Mouse (Mus musculus) limb, embryonic 12.5 days (tissue): ENCODE measurements around the gene Pglyrp2. TPM values are rescaled to one million over a fixed set of nuclear protein-coding genes. Genes with fewer than 3 reads are reported as not detected.

ENCODE experiments used
- ATAC-seq: fragments of 200-750 bp; cut with Nextera tagmentation; 2 replicates; pipeline ENCODE4 v1.8.0; 2017; ENCODE audit warnings: low read depth, moderate TSS enrichment; ENCODE audit not compliant: insufficient number of reproducible peaks, insufficient read depth, low FRiP score, low TSS enrichment
- H3K27ac ChIP-seq: fragments of 300-500 bp; sonication (generic); 2 replicates; pipeline ENCODE4 v1.5.1; 2016; ENCODE audit warnings: mild to moderate bottlenecking, moderate library complexity
- H3K27me3 ChIP-seq: fragments of 300-500 bp; sonication (generic); 2 replicates; pipeline ENCODE4 v1.6.1; 2016; ENCODE audit warnings: mild to moderate bottlenecking, moderate library complexity
- H3K36me3 ChIP-seq: fragments of 300-500 bp; sonication (generic); 2 replicates; pipeline ENCODE4 v1.6.1; 2016; ENCODE audit warnings: mild to moderate bottlenecking, moderate library complexity
- H3K4me1 ChIP-seq: fragments of 300-500 bp; sonication (generic); replicated peaks from 2 replicates; pipeline ENCODE4 v1.6.1; 2016
- H3K4me2 ChIP-seq: fragments of 300-500 bp; sonication (generic); 2 replicates; pipeline ENCODE4 v1.6.1; 2016; ENCODE audit warnings: mild to moderate bottlenecking, moderate library complexity
- H3K4me3 ChIP-seq: fragments of 300-500 bp; sonication (generic); replicated peaks from 2 replicates; pipeline ENCODE4 v1.5.1; 2016; ENCODE audit warnings: mild to moderate bottlenecking
- H3K9ac ChIP-seq: fragments of 300-500 bp; sonication (generic); replicated peaks from 2 replicates; pipeline ENCODE4 v1.6.1; 2016; ENCODE audit warnings: mild to moderate bottlenecking, moderate library complexity
- H3K9me3 ChIP-seq: fragments of 300-500 bp; sonication (generic); 2 replicates; pipeline ENCODE4 v1.6.1; 2016; ENCODE audit warnings: mild to moderate bottlenecking, moderate library complexity
- WGBS: fragments of 180-500 bp; shearing (Covaris S2); methylation state at CpG from one replicate; pipeline ENCODE4 v1.1.7; 2016; 5-methylcytosine and 5-hydroxymethylcytosine counted together
- polyA plus RNA-seq: library from polyadenylated mRNA; unstranded; fragments of >200 nt; fragmentation: Nextera tagmentation; extraction: Ambion mirVana; gene quantifications from 2 replicates; pipeline ENCODE4 v1.2.1, GENCODE M21; 2016

The Pglyrp2 gene
- polyA plus RNA-seq, 1 experiment from 2014 or later = not detected

DNA sequence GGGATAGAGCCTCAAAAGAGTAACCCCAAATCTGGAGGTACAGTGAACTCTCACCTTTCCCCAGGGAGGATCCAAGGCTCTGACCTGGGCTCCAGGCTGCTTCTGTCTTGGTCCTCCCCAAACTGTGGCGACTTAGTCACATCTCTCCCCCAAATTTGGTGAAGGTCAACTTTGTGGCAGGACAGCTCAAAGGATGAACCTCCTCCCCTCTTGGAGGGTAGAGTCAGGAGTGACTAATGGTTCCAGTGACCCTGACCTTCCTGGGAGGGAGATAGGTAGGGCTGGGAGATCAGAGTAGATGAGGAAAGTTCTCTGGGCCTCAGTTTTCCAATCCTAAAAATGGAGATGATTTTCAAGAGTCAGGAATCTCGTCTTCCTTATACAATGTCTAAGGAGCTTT, 45.2 kb downstream of the Pglyrp2 start:
- no peak overlapping the region for H3K27ac ChIP-seq
- H3K4me2 ChIP-seq = no peak overlapping the region
- H3K36me3 ChIP-seq = peaks cover 38% of the 10 kb centered on the region
- H3K27me3 ChIP-seq = no peaks in the 10 kb centered on the region
- H3K4me1 ChIP-seq = no peaks in the 10 kb centered on the region
- ATAC-seq = no peak
- no peak overlapping the region for H3K9ac ChIP-seq
- WGBS = 73% methylated on average over 2 of the region's 2 CpGs
- H3K9me3 ChIP-seq = no peaks in the 10 kb centered on the region
- H3K4me3 ChIP-seq = no peak overlapping the region

DNA sequence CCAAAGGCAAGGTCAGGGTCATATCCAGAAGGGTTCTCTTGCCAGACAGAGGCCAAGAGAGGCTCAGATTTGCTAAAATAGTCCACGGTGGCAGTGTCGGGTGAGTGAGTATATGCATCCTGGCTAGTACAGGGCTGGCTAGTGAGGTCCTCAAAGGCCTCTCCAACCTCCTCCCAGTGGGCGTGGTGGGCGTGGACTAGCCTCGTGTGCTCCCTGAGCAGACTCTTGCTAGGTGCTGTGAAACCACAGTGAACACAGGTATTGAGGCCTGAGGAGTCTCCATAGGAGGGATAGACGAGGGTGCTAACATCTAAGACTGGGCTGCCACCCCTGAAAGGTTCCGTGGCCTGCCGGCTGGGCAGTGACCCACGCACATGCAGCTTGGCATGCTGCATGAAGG, 46.8 kb downstream of the Pglyrp2 start:
- no peaks in the 10 kb centered on the region for H3K9me3 ChIP-seq
- 83% methylated on average over 9 of the region's 9 CpGs for WGBS
- H3K4me2 ChIP-seq = no peak overlapping the region
- H3K27me3 ChIP-seq = no peaks in the 10 kb centered on the region
- no peak overlapping the region for H3K9ac ChIP-seq
- H3K36me3 ChIP-seq = peaks cover 25% of the 10 kb centered on the region
- no peak overlapping the region for H3K27ac ChIP-seq
- no peak overlapping the region for H3K4me3 ChIP-seq
- ATAC-seq = no peak
- H3K4me1 ChIP-seq = no peaks in the 10 kb centered on the region

DNA sequence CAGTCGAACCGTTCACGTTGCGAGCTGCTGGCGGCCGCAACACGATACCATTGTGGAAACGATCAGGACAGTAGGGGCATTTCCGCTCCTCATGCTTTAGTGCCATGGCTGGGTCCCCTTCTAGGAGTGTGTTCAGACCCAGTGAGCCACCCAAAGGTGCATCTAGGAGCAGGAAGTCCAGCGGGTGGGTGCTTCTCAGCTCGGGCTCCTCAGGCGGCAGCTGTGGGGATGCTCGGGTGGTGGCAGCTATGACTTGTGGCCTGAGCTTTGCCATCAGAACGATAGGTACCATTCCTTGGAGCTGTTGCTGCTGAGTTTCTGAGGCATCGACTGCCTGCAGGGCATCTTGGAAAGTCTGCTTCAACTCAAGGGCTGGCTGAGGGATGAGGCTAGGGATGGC, 47.5 kb downstream of the Pglyrp2 start:
- Histone ChIP-seq H3K36me3 (peaks cover 25% of the 10 kb centered on the region), H3K4me2 (no peak overlapping the region), H3K4me1 (no peaks in the 10 kb centered on the region), H3K27ac (no peak overlapping the region), H3K27me3 (no peaks in the 10 kb centered on the region), H3K4me3 (no peak overlapping the region), H3K9ac (no peak overlapping the region), H3K9me3 (no peaks in the 10 kb centered on the region)
- no peak for ATAC-seq
- WGBS = 81% methylated on average over 15 of the region's 15 CpGs

DNA sequence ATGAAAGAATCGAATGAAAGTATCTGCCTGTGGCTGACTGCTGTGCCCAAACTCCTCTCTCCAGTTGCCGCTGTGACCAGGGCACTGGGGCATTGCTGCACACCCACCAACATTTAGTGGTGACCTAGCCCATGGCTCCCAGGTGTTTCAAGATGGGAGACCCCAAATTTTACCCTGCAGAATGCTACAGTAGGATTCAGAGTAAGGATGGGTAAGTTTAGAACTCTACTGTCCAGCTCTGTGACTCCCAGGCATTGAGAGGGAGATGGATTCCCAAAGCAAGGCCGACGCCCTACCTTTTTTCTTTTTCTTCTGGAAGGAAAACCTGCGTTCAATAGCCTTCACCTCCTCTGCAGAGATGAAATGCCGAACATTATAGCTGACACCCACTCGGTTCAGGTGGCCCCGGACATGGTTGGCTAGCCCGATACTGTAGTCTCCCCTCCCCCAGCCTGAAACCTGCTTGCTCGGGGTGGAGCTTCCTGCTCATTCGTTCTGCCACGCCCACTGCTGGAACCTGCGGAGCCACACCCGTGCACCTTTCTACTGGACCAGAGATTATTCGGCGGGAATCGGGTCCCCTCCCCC, 54.9 kb downstream of the Pglyrp2 start:
- Histone ChIP-seq H3K36me3 (no peaks in the 10 kb centered on the region), H3K27me3 (no peaks in the 10 kb centered on the region), H3K4me3 (peak overlapping the region; percentile 33), H3K4me2 (peak overlapping the region; percentile 51), H3K4me1 (peaks cover 11% of the 10 kb centered on the region; the same call in 1 of the 2 replicates), H3K9me3 (no peaks in the 10 kb centered on the region), H3K27ac (no peak overlapping the region), H3K9ac (0 out of 2 replicates have a peak overlapping the region, but pooled peaks have one; percentile 27)
- 0 out of 2 replicates have a peak, but pooled peaks have one; percentile 33 for ATAC-seq
- WGBS = 18% methylated on average over 12 of the region's 17 CpGs

DNA sequence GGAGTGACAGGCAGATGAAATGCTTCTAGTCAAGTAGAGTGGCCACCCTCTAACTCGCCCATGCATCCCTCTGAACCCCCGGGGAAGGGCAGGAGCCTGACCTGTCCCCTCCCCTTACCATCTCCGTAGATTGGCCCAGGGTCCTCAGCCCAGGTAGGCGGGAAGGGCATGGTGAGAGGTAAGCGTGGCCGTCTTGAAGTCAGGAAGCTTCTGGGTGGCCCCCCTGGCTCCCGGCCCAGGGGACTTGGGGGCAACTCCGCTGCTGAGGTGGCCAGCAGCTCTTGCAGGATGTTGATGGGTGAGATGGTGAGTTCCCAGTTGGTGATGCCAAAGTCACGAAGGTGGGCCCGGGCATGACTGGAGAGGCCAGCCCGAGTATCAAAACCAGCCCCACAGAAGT, 56.3 kb downstream of the Pglyrp2 start:
- Histone ChIP-seq H3K27me3 (no peaks in the 10 kb centered on the region), H3K9me3 (no peaks in the 10 kb centered on the region), H3K4me2 (no peak overlapping the region), H3K4me3 (no peak overlapping the region), H3K4me1 (peaks cover 18% of the 10 kb centered on the region), H3K36me3 (peaks cover 2% of the 10 kb centered on the region; the same call in 1 of the 2 replicates), H3K9ac (no peak overlapping the region), H3K27ac (no peak overlapping the region)
- 84% methylated on average over 11 of the region's 11 CpGs for WGBS
- no peak for ATAC-seq

DNA sequence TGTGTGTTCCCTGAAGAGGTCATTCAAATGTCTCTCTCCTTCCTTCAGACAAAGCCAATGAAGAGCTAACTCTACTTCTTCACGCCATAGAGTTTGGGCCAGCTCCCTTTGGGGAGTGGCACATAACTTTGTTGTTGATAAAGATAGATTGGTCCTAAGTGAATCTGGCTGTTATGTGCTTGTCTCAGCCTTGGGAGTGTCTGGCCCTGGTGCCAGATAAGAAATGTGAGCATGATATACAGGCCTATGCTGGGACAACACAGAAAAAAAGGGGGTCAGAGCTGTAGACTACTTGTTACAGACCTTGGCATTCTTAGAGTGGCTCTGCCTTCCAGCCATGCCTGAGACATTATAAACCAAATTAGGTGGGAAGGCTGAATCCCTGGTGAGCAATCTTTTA, 58.7 kb downstream of the Pglyrp2 start:
- Histone ChIP-seq H3K4me3 (0 out of 2 replicates have a peak overlapping the region, but pooled peaks have one; percentile 88), H3K9me3 (no peaks in the 10 kb centered on the region)

DNA sequence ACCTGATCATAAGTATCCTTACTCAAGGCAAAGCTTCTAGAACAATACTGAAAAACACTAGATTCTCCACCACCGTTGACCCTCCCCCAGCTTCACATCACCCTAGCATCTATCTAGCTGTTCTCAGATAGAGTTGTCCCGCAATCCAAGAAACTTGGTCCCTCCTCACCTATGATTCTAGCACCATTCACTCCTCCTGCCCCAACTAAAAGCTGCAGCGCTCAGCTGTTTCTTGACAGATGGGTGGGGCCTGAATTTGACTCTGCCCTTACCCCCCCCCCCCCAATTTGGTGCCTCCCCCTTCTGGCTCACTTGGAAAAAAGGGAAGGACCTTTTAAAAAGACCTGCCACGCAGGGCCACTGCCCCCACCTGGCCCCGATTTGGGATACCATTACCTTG, 59.1 kb downstream of the Pglyrp2 start:
- no peaks in the 10 kb centered on the region for H3K9me3 ChIP-seq
- peak overlapping the region; percentile 52 for H3K4me2 ChIP-seq
- H3K27me3 ChIP-seq = no peaks in the 10 kb centered on the region
- H3K27ac ChIP-seq = peak overlapping the region; percentile 66; the same call in 1 of the 2 replicates
- no peak overlapping the region; the same call in none of the 2 replicates for H3K9ac ChIP-seq
- 49% methylated on average over 5 of the region's 5 CpGs for WGBS
- peaks cover 22% of the 10 kb centered on the region for H3K4me1 ChIP-seq
- H3K36me3 ChIP-seq = peaks cover 31% of the 10 kb centered on the region
- no peak for ATAC-seq
- H3K4me3 ChIP-seq = peak overlapping the region; percentile 88

More for the DNA sequence above, 58.7 kb downstream of the Pglyrp2 start:
- H3K36me3 ChIP-seq = peaks cover 26% of the 10 kb centered on the region
- peak overlapping the region; percentile 52 for H3K4me2 ChIP-seq
- no peaks in the 10 kb centered on the region for H3K27me3 ChIP-seq
- ATAC-seq = no peak
- WGBS = 83% methylated on average over 1 of the region's 1 CpGs
- 0 out of 2 replicates have a peak overlapping the region, but pooled peaks have one; percentile 66 for H3K27ac ChIP-seq
- H3K4me1 ChIP-seq = peaks cover 22% of the 10 kb centered on the region
- H3K9ac ChIP-seq = no peak overlapping the region; the same call in 1 of the 2 replicates

DNA sequence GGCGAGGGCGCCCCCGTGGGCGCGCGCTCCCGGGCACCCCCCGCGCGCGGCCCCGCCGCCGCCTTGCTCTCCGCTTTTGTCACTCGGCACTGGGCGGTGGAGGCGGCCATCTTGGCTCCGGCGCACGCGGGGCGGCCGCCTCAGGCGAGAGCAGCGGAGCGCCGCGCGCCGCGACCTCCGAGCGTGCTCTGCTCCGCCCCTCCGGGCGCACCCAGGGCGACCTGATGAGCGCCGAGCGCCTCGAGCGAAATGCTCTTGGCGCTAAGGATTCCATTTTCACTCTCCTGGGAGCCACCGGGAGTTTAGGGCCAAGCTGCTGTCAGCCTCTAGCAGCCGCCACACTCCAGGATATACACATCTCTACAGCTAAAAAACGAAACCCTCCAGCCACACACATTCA, 59.6 kb downstream of the Pglyrp2 start:
- Histone ChIP-seq H3K36me3 (peaks cover 36% of the 10 kb centered on the region), H3K4me1 (peaks cover 22% of the 10 kb centered on the region), H3K27ac (peak overlapping the region; percentile 66), H3K9me3 (no peaks in the 10 kb centered on the region), H3K27me3 (no peaks in the 10 kb centered on the region), H3K4me3 (peak overlapping the region; percentile 88), H3K4me2 (peak overlapping the region; percentile 52), H3K9ac (peak overlapping the region; percentile 96)
- peak; percentile 82 for ATAC-seq
- 1% methylated on average over 39 of the region's 47 CpGs for WGBS

DNA sequence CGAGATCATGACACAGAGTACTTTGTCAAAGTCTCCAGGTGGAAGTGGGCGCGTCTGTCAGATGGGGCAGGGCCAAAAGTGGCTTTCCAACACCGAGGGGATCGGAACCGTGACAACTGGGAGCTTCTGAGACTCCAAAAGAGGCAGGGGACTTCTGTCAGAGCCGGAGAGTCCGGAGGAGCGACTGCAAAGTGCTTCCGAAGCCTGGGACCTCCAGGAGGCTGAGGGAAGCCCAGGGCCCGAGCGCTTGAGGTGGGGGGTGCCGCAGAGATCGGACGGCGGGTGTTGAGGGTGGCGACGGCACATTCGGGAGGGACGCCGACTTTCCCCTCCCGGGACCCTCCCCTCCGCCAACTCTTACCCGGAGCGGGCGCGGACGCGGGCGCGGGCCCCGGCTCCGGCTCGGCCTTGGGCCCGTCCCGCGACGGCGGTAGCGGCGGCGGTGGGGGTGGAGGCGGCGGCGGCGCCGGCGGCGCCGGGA, 60.1 kb downstream of the Pglyrp2 start:
- H3K9ac ChIP-seq = peak overlapping the region; percentile 96
- ATAC-seq = peak; percentile 18
- peak overlapping the region; percentile 88 for H3K4me3 ChIP-seq
- no peaks in the 10 kb centered on the region for H3K27me3 ChIP-seq
- H3K9me3 ChIP-seq = no peaks in the 10 kb centered on the region
- peaks cover 22% of the 10 kb centered on the region for H3K4me1 ChIP-seq
- H3K36me3 ChIP-seq = peaks cover 41% of the 10 kb centered on the region
- peak overlapping the region; percentile 66; the same call in 1 of the 2 replicates for H3K27ac ChIP-seq
- H3K4me2 ChIP-seq = peak overlapping the region; percentile 86
- WGBS = under 1% methylated on average over 22 of the region's 50 CpGs

DNA sequence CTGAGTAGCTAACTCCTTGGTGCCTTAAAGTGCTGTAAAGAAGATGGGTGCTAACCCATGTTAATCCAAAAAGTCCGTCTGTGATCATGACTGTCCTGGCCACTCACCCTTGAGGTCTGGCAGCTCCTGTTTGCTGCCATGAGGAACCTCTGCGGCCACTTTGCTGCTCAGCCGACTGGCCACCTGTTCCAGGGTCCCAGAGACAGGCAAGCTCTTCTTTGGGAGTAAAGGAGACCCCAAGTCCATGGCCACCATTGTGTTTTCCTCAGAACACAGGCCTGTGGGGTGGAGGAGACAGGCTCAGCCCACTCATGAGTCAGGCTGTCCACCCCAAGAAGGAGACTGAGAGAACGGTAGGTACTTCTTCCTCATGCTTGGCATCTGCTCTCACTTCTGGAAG, 61.3 kb downstream of the Pglyrp2 start:
- no peaks in the 10 kb centered on the region for H3K27me3 ChIP-seq
- 72% methylated on average over 4 of the region's 4 CpGs for WGBS
- ATAC-seq = no peak
- H3K4me1 ChIP-seq = peaks cover 22% of the 10 kb centered on the region
- H3K36me3 ChIP-seq = peaks cover 52% of the 10 kb centered on the region
- H3K9me3 ChIP-seq = no peaks in the 10 kb centered on the region
- no peak overlapping the region for H3K27ac ChIP-seq
- peak overlapping the region; percentile 88 for H3K4me3 ChIP-seq
- H3K9ac ChIP-seq = peak overlapping the region; percentile 12; the same call in 1 of the 2 replicates
- peak overlapping the region; percentile 86 for H3K4me2 ChIP-seq
